Mouse (Mus musculus): ENCODE results near the gene Ptprh.

Ptprh gene

GRCm38 (mm10) chr7:4523205-4524130, 80.4 kb downstream of the Ptprh start:
- DNase-seq (ENCODE audit: low spot score), result no peak

GRCm38 (mm10) chr7:4522292-4522691, 81.5 kb downstream of the Ptprh start:
- no peak for DNase-seq (ENCODE audit: low spot score)

- DNase-seq (ENCODE audit: low spot score), result no peak
These were observed 82.4 kb downstream of the Ptprh start for GRCm38 (mm10) chr7:4521231-4522003.

GRCm38 (mm10) chr7:4518487-4518886, 85.4 kb downstream of the Ptprh start:
- DNase-seq (ENCODE audit: low spot score), result no peak

GRCm38 (mm10) chr7:4516332-4517050, 87.3 kb downstream of the Ptprh start, which contains the start of gene Tnnt1:
TSS of gene Tnnt1 (minus strand) at chr7:4516382.
- no peak for DNase-seq (ENCODE audit: low spot score)

- no peak for DNase-seq (ENCODE audit: low spot score)
These were observed 88.0 kb downstream of the Ptprh start for GRCm38 (mm10) chr7:4515853-4516252.

GRCm38 (mm10) chr7:4513829-4514712, 89.8 kb downstream of the Ptprh start:
- DNase-seq (ENCODE audit: low spot score), result no peak

GRCm38 (mm10) chr7:4513236-4513635, 90.6 kb downstream of the Ptprh start:
- DNase-seq (ENCODE audit: low spot score), result no peak

- no peak for DNase-seq (ENCODE audit: low spot score)
These were observed 92.2 kb downstream of the Ptprh start for GRCm38 (mm10) chr7:4511489-4512224.

GRCm38 (mm10) chr7:4509863-4510608, 93.8 kb downstream of the Ptprh start:
- DNase-seq (ENCODE audit: low spot score), result no peak

- no peak for DNase-seq (ENCODE audit: low spot score)
These were observed 95.1 kb downstream of the Ptprh start for GRCm38 (mm10) chr7:4508739-4509116.

- no peak for DNase-seq (ENCODE audit: low spot score)
These were observed 95.6 kb downstream of the Ptprh start for GRCm38 (mm10) chr7:4508062-4508738.

GRCm38 (mm10) chr7:4507220-4507619, 96.6 kb downstream of the Ptprh start:
- DNase-seq (ENCODE audit: low spot score), result no peak

- DNase-seq (ENCODE audit: low spot score), result no peak
These were observed 99.0 kb downstream of the Ptprh start for GRCm38 (mm10) chr7:4504646-4505435.

- no peak for DNase-seq (ENCODE audit: low spot score)
These were observed 100.0 kb downstream of the Ptprh start for GRCm38 (mm10) chr7:4503858-4504257.

GRCm38 (mm10) chr7:4503100-4503499, 100.7 kb downstream of the Ptprh start:
- DNase-seq (ENCODE audit: low spot score), result no peak

GRCm38 (mm10) chr7:4502421-4503090, 101.3 kb downstream of the Ptprh start:
- no peak for DNase-seq (ENCODE audit: low spot score)
